Mouse (Mus musculus) adrenal gland, adult 18-20 months (tissue): ENCODE measurements around the gene Olfr1186. TPM values are rescaled to one million over a fixed set of nuclear protein-coding genes. Genes with fewer than 3 reads are reported as not detected.
"Not testable (repeated sequence)": the region's sequence is repeated elsewhere in the genome, so short reads cannot be mapped to it uniquely, and the experiment has no call there.

ENCODE experiments used
- DNase-seq, 2 experiments: peaks; one replicate each; pipeline ENCODE4 v3.0.0; 2021 to 2022; ENCODE audit warnings: low spot score in 2 of 2
- long read RNA-seq, 2 experiments: library from polyadenylated mRNA; stranded (forward); transcript quantifications; one replicate each; pipeline ENCODE4 v2.0.0; 2021
- total RNA-seq, 2 experiments: library from RNA; stranded (reverse); gene quantifications; 1 replicate in 1 of 2; 2 replicates in 1 of 2; pipeline ENCODE4 v1.2.3; 2021

Gene Olfr1186
- not detected for total RNA-seq
- long read RNA-seq, experiment 1: 0 reads
- long read RNA-seq, experiment 2: 0 reads

DNA sequence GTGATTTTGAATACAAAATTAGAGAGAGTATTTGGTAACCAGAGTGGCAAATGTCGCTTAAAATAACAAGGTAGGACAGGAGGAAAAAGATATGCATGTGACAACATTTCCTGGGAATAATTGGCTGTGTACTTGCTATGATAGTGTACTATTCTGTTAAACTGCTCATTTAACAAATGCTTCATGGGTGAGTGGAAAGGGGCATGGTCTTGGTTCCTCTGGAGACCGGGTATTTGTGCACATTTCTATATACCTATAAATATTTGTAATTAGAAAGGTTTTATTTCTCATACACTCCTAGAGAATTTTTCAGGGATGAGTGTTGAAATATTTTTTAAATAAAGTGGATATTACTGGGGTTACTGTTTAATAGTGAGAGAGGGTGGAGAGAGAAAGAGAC is at the start of gene Olfr1186:
TSS of gene Olfr1186 (plus strand) at position 301 of the 400 bp plus-strand sequence.
- DNase-seq: no peak

DNA sequence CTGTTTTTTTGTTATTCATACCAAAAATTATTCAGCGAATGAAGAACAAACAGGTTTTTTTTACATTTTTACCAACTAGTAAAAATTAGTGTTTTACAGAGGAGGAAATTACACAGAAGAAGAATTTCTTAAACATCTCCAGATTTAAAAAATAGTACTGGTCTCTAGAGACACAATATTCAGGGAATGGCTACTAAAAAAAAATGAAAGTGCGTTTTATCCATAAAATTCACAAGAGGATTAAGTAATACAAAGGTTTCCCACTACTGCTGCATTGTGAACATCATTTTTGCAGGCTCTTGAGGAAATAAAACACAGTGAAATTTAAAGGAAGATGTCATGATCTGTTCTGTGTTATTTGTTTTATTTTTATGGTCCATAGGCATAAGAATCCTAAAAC is 35.1 kb upstream of the Olfr1186 start, which contains the start of gene Olfr1184:
TSS of gene Olfr1184 (plus strand) at position 301 of the 400 bp plus-strand sequence.
- DNase-seq: no peak

DNA sequence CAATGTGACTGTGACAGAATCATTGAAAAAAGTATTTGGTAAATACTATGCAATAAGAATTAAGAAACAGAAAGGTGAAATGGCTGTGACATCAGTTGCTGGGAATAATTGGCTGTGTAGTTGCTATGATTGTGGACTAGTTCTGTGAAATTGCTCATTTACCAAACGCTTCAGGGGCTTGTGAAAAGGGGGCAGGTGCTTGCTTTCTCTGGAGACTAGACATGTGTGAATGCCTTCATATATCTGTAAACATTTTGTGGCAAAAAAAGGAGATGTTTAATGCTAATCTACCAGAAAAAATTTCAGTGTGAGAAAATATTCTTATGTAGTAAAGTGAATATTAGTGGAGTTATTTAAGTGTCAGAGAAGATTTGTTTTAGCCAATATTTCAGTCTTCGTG is 25.3 kb upstream of the Olfr1186 start, which contains the start of gene Olfr1185-ps1:
TSS of gene Olfr1185-ps1 (plus strand) at position 301 of the 400 bp plus-strand sequence.
- no peak for DNase-seq

DNA sequence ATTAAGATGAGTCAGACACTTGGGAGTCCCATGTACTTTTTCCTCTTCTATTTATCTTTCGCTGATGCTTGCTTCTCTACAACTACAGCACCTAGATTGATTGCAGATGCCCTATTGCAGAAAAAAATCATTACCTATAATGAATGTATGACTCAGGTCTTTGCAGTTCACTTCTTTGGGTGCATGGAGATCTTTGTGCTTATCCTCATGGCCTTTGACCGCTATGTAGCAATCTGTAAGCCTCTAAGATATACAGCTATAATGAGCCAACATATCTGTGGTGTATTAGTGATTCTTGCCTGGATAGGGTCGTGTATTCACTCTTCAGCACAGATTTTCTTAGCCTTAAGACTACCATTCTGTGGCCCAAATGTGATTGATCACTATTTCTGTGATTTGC is 7.4 kb downstream of the Olfr1186 start:
- DNase-seq: no peak

DNA sequence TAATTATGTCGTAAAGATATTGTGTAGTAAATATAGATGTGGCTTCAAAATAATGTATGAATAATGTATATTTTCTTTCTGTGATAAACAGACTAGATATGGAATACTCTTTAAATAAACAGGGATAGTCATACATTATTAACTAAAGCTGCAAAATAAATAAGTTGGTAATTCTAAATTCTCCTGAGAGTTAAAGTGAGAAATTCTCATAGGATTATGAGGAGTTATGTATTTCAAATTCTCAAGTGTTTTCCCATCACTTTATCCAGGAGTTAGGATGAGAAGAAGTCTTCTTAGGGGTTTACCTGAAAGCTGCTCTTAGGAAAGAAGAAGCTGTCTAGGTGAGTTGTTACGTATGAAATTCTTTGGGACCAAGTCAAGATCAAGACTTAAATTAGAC is 38.3 kb downstream of the Olfr1186 start, which contains the start of gene Olfr1188:
TSS of gene Olfr1188 (plus strand) at position 301 of the 400 bp plus-strand sequence.
- no peak for DNase-seq

DNA sequence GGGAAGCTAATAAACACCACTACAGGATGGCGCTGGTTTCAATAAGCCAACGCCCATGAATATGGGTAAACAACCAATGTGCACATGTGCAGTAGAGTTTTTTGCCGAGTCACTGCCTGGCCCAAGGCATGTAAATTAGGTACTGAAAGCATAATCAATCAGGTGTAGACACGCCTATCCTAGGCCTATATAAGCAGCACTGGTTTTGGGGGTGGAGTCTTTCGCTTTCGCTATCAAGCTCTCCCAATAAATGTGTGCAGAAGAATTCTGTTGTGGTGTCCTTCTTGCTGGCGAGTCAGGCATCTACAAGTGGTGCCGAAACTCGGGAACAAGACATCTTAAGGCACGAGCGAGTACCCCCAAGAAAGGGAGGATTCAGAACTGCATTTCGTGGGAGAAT is 54.3 kb downstream of the Olfr1186 start:
- not testable (repeated sequence) for DNase-seq

Other genes starting within 250 kb of the Olfr1186 start
- gene Olfr1173, start 238.7 kb upstream of the Olfr1186 start, total RNA-seq: not detected
- gene Olfr1174-ps, start 203.4 kb upstream of the Olfr1186 start, total RNA-seq: not detected
- not detected for gene Olfr1175-ps, start 191.3 kb upstream of the Olfr1186 start, total RNA-seq
- gene Olfr1176, start 181.8 kb upstream of the Olfr1186 start, total RNA-seq: not detected
- not detected for gene Olfr1177-ps, start 172.1 kb upstream of the Olfr1186 start, total RNA-seq
- gene Olfr1178, start 131.5 kb upstream of the Olfr1186 start, total RNA-seq: not detected
- gene Olfr1179, start 112.1 kb upstream of the Olfr1186 start, total RNA-seq: not detected
- gene Olfr1180, start 99.4 kb upstream of the Olfr1186 start, total RNA-seq: not detected
- gene Olfr1181, start 92.4 kb upstream of the Olfr1186 start, total RNA-seq: not detected
- gene Gm13757, start 69.4 kb upstream of the Olfr1186 start, total RNA-seq: not detected
- not detected for gene Olfr1183, start 63.7 kb upstream of the Olfr1186 start, total RNA-seq
- not detected for gene Olfr1184, start 35.0 kb upstream of the Olfr1186 start, total RNA-seq
- gene Olfr1185-ps1, start 25.2 kb upstream of the Olfr1186 start, total RNA-seq: not detected
- not detected for gene Olfr1188, start 38.4 kb downstream of the Olfr1186 start, total RNA-seq
- gene Olfr1189, start 67.9 kb downstream of the Olfr1186 start, total RNA-seq: not detected
- gene Olfr1191-ps1, start 122.0 kb downstream of the Olfr1186 start, total RNA-seq: not detected
- not detected for gene Olfr1192-ps1, start 130.0 kb downstream of the Olfr1186 start, total RNA-seq
- not detected for gene Olfr1193, start 157.1 kb downstream of the Olfr1186 start, total RNA-seq
- gene Olfr1195, start 170.6 kb downstream of the Olfr1186 start, total RNA-seq: not detected
- not detected for gene Olfr1196, start 186.0 kb downstream of the Olfr1186 start, total RNA-seq
- not detected for gene Olfr1197, start 213.8 kb downstream of the Olfr1186 start, total RNA-seq
- gene Olfr1198, start 232.8 kb downstream of the Olfr1186 start, total RNA-seq: not detected
- gene Olfr1199, start 241.9 kb downstream of the Olfr1186 start, total RNA-seq: not detected